Mouse (Mus musculus): ENCODE data around the gene Gnai2. TPM values are rescaled to one million over a fixed set of nuclear protein-coding genes. Genes with fewer than 3 reads are reported as not detected.

Gene Gnai2
- polyA plus RNA-seq, 1 experiment from 2014 or later: 234 TPM

GRCm38 (mm10) chr9:107624539-107624938, 10.6 kb downstream of the Gnai2 start:
- H3K4me3 ChIP-seq (ENCODE audit: low read depth, low read length): no peak overlapping the region
- no peaks in the 10 kb centered on the region for H3K27me3 ChIP-seq (ENCODE audit: control insufficient read depth, insufficient read depth, low read length)
- H3K4me2 ChIP-seq (ENCODE audit: low read depth, low read length): no peak overlapping the region
- WGBS: 73% methylated on average over 5 of the region's 5 CpGs
- H3K4me1 ChIP-seq (ENCODE audit: control insufficient read depth, insufficient read depth, low read length): peaks cover 40% of the 10 kb centered on the region
- peak overlapping the region; percentile 39 for H3K27ac ChIP-seq (ENCODE audit: low read depth, low read length)
- no peak overlapping the region for H3K9ac ChIP-seq (replicated peaks; ENCODE audit: low read depth, low read length)
- peaks cover 5% of the 10 kb centered on the region; the same call in 1 of the 2 replicates for H3K36me3 ChIP-seq (ENCODE audit: control insufficient read depth, insufficient read depth, low read length)
- H3K9me3 ChIP-seq (ENCODE audit: control insufficient read depth, low read length): no peaks in the 10 kb centered on the region
- ATAC-seq (ENCODE audit: low read depth): no peak

DNA sequence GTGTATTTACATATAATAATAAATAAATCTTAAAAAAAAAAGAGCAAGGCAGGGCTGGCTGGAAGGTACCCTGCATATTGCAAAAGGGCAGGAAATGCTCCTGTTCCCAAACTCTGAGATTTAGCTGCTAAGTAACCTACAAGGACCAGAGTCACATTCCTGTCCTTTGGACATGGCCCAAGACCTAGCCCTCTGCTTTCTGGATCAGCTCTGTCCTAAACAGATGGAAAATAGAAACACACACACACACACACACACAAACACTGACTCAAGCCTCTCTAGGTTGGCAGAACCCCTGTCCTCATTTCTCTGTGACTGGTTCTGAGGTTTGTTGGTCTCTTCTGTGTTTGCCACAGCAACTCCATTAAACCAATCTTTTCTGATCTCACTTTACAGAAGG, 14.2 kb downstream of the Gnai2 start:
- H3K4me2 ChIP-seq (ENCODE audit: low read depth, low read length): no peak overlapping the region
- no peak for ATAC-seq (ENCODE audit: low read depth)
- H3K4me3 ChIP-seq (ENCODE audit: low read depth, low read length): no peak overlapping the region
- no peak overlapping the region for H3K27ac ChIP-seq (ENCODE audit: low read depth, low read length)
- H3K4me1 ChIP-seq (ENCODE audit: control insufficient read depth, insufficient read depth, low read length): 0 out of 2 replicates have a peak, but pooled peaks cover 9% of the 10 kb centered on the region
- no peak overlapping the region for H3K9ac ChIP-seq (replicated peaks; ENCODE audit: low read depth, low read length)
- no peaks in the 10 kb centered on the region for H3K27me3 ChIP-seq (ENCODE audit: control insufficient read depth, insufficient read depth, low read length)
- H3K9me3 ChIP-seq (ENCODE audit: control insufficient read depth, low read length): no peaks in the 10 kb centered on the region
- H3K36me3 ChIP-seq (ENCODE audit: control insufficient read depth, insufficient read depth, low read length): peaks cover 26% of the 10 kb centered on the region

- no peak overlapping the region for H3K9ac ChIP-seq (replicated peaks; ENCODE audit: low read depth, low read length)
Observed at GRCm38 (mm10) chr9:107619546-107619879, 15.7 kb downstream of the Gnai2 start.

GRCm38 (mm10) chr9:107618778-107619545, 16.2 kb downstream of the Gnai2 start:
- Histone ChIP-seq H3K4me1 (ENCODE audit: control insufficient read depth, insufficient read depth, low read length) (0 out of 2 replicates have a peak, but pooled peaks cover 3% of the 10 kb centered on the region), H3K27me3 (ENCODE audit: control insufficient read depth, insufficient read depth, low read length) (no peaks in the 10 kb centered on the region), H3K9me3 (ENCODE audit: control insufficient read depth, low read length) (no peaks in the 10 kb centered on the region), H3K9ac (replicated peaks; ENCODE audit: low read depth, low read length) (no peak overlapping the region), H3K27ac (ENCODE audit: low read depth, low read length) (peak overlapping the region; percentile 30), H3K4me3 (ENCODE audit: low read depth, low read length) (no peak overlapping the region), H3K36me3 (ENCODE audit: control insufficient read depth, insufficient read depth, low read length) (peaks cover 40% of the 10 kb centered on the region), H3K4me2 (ENCODE audit: low read depth, low read length) (no peak overlapping the region)
- WGBS: 50% methylated on average over 13 of the region's 13 CpGs
- ATAC-seq (ENCODE audit: low read depth): no peak

More at GRCm38 (mm10) chr9:107619546-107619879, 15.7 kb downstream of the Gnai2 start:
- Histone ChIP-seq H3K4me1 (ENCODE audit: control insufficient read depth, insufficient read depth, low read length) (0 out of 2 replicates have a peak, but pooled peaks cover 5% of the 10 kb centered on the region), H3K36me3 (ENCODE audit: control insufficient read depth, insufficient read depth, low read length) (peaks cover 37% of the 10 kb centered on the region), H3K4me2 (ENCODE audit: low read depth, low read length) (no peak overlapping the region), H3K9me3 (ENCODE audit: control insufficient read depth, low read length) (no peaks in the 10 kb centered on the region), H3K27me3 (ENCODE audit: control insufficient read depth, insufficient read depth, low read length) (no peaks in the 10 kb centered on the region), H3K27ac (ENCODE audit: low read depth, low read length) (peak overlapping the region; percentile 2; the same call in 1 of the 2 replicates), H3K4me3 (ENCODE audit: low read depth, low read length) (no peak overlapping the region)
- 79% methylated on average over 13 of the region's 13 CpGs for WGBS
- no peak for ATAC-seq (ENCODE audit: low read depth)

GRCm38 (mm10) chr9:107618098-107618497, 17.1 kb downstream of the Gnai2 start:
- peaks cover 6% of the 10 kb centered on the region; the same call in 1 of the 2 replicates for H3K4me1 ChIP-seq (ENCODE audit: control insufficient read depth, insufficient read depth, low read length)
- peak overlapping the region; percentile 30 for H3K27ac ChIP-seq (ENCODE audit: low read depth, low read length)
- no peaks in the 10 kb centered on the region for H3K9me3 ChIP-seq (ENCODE audit: control insufficient read depth, low read length)
- H3K9ac ChIP-seq (replicated peaks; ENCODE audit: low read depth, low read length): no peak overlapping the region
- H3K4me2 ChIP-seq (ENCODE audit: low read depth, low read length): no peak overlapping the region
- H3K27me3 ChIP-seq (ENCODE audit: control insufficient read depth, insufficient read depth, low read length): no peaks in the 10 kb centered on the region
- ATAC-seq (ENCODE audit: low read depth): no peak
- no peak overlapping the region for H3K4me3 ChIP-seq (ENCODE audit: low read depth, low read length)
- WGBS: 81% methylated on average over 6 of the region's 6 CpGs
- peaks cover 40% of the 10 kb centered on the region for H3K36me3 ChIP-seq (ENCODE audit: control insufficient read depth, insufficient read depth, low read length)

- no peak for ATAC-seq (ENCODE audit: low read depth)
Observed at GRCm38 (mm10) chr9:107617461-107617860, 17.7 kb downstream of the Gnai2 start.

DNA sequence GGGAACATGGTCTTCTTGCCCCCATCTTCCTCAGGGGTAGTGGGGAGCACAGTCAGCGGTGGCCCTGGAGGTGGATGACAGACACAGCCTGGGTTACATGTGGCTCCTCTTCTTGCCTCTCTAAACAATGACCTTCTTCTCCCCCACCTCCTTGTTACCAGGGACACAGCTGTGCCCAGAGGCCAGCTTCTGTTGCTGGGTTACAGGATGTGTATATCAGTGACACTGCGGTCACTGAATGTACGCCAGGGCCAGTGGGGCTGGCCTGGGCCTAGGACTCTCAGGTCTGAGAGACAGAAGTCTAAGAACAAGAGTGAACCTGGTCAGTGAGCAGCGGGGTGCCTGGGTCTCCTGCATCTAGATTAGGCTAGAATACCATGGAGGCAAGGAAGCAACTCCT, 20.1 kb downstream of the Gnai2 start:
- WGBS: 53% methylated on average over 4 of the region's 4 CpGs

More at GRCm38 (mm10) chr9:107617461-107617860, 17.7 kb downstream of the Gnai2 start:
- peaks cover 10% of the 10 kb centered on the region for H3K4me1 ChIP-seq (ENCODE audit: control insufficient read depth, insufficient read depth, low read length)
- no peak overlapping the region for H3K4me2 ChIP-seq (ENCODE audit: low read depth, low read length)
- no peak overlapping the region for H3K27ac ChIP-seq (ENCODE audit: low read depth, low read length)
- H3K27me3 ChIP-seq (ENCODE audit: control insufficient read depth, insufficient read depth, low read length): no peaks in the 10 kb centered on the region
- H3K36me3 ChIP-seq (ENCODE audit: control insufficient read depth, insufficient read depth, low read length): peaks cover 40% of the 10 kb centered on the region
- H3K4me3 ChIP-seq (ENCODE audit: low read depth, low read length): no peak overlapping the region
- no peaks in the 10 kb centered on the region for H3K9me3 ChIP-seq (ENCODE audit: control insufficient read depth, low read length)
- H3K9ac ChIP-seq (replicated peaks; ENCODE audit: low read depth, low read length): no peak overlapping the region
- WGBS: 85% methylated on average over 2 of the region's 2 CpGs

DNA sequence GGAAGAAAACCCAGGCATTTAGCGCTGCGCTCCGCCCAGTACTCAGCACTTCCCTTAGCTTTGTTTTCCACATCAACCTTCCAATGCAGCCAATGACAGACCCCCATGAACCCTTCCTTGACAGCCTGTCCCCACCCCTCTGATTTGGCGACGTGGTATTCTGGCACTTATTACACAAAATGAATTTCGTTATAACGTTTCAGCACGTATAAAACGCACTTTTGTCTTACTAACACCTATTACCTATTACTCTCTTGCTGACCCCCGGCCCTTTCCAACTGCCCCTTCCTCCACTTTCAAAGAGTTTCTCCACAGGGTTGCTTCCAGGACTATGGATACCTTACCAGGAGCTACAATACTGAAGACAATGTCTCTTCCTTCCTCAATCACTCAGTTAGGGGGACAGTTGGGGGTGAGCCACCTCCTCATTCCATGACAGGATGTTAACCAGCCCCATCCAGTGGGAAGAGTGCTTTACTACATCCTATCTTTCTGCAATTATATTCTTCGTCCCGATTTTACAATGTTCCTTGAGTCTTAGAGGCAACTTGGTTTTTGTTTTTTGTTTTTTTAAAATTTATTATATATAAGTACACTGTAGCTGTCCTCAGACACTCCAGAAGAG, 22.1 kb downstream of the Gnai2 start:
- Histone ChIP-seq H3K9ac (replicated peaks; ENCODE audit: low read depth, low read length) (peak overlapping the region; percentile 82), H3K36me3 (ENCODE audit: control insufficient read depth, insufficient read depth, low read length) (peaks cover 32% of the 10 kb centered on the region), H3K4me3 (ENCODE audit: low read depth, low read length) (peak overlapping the region; percentile 27), H3K4me1 (ENCODE audit: control insufficient read depth, insufficient read depth, low read length) (peaks cover 18% of the 10 kb centered on the region), H3K27me3 (ENCODE audit: control insufficient read depth, insufficient read depth, low read length) (no peaks in the 10 kb centered on the region), H3K27ac (ENCODE audit: low read depth, low read length) (peak overlapping the region; percentile 99), H3K4me2 (ENCODE audit: low read depth, low read length) (peak overlapping the region; percentile 66), H3K9me3 (ENCODE audit: control insufficient read depth, low read length) (no peaks in the 10 kb centered on the region)
- 10% methylated on average over 12 of the region's 12 CpGs for WGBS
- ATAC-seq (ENCODE audit: low read depth): peak; percentile 35; the same call in 1 of the 2 replicates

More for the DNA sequence above, 20.1 kb downstream of the Gnai2 start:
- no peak overlapping the region for H3K9ac ChIP-seq (replicated peaks; ENCODE audit: low read depth, low read length)
- H3K4me1 ChIP-seq (ENCODE audit: control insufficient read depth, insufficient read depth, low read length): peaks cover 20% of the 10 kb centered on the region
- H3K9me3 ChIP-seq (ENCODE audit: control insufficient read depth, low read length): no peaks in the 10 kb centered on the region
- H3K4me3 ChIP-seq (ENCODE audit: low read depth, low read length): no peak overlapping the region
- H3K27ac ChIP-seq (ENCODE audit: low read depth, low read length): no peak overlapping the region
- ATAC-seq (ENCODE audit: low read depth): no peak
- no peak overlapping the region for H3K4me2 ChIP-seq (ENCODE audit: low read depth, low read length)
- H3K27me3 ChIP-seq (ENCODE audit: control insufficient read depth, insufficient read depth, low read length): no peaks in the 10 kb centered on the region
- H3K36me3 ChIP-seq (ENCODE audit: control insufficient read depth, insufficient read depth, low read length): peaks cover 40% of the 10 kb centered on the region

All from neural tube, embryonic 14.5 days (tissue).